In the genomic region with DNA sequence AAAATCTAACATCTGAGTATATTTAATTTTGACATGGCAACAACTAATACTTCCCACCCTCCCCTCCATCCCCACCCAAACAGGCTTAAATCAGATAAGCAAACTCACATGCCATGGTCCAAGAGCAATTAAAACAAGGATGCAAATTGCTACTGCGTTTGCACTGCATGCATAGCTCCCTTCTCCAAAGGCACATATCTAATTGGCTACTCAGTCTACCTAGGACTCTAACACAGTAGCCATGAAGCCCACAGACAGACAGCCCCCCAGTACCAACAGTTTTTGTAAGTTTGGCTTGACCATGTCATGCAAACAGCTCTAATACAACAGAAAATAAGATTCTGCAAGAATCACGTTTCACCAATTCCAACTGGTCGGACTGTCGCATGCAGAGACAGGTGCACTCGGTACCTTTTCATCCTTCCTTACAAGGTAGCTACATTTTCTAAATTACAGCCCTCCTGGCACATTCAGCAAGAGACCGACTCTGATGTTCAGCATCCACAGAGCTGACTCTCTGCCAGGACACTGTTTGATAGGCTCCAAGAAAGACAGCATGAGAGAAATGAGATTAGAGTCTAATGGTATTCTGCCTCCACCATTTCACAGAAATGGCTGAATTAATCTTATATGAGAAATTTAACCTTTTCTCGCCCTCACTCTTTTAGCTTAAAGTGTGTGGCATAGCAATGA, we compare ENCODE assay signal across 12 mouse cellular contexts. TPM values are rescaled to one million over a fixed set of nuclear protein-coding genes. Genes with fewer than 3 reads are reported as not detected.
DNase-seq lines count a peak whose midpoint lies in the region; ATAC-seq lines count a peak whose summit lies in the region.
"Had no signal": no experiment of that assay in that cellular context is flagged by ENCODE, and none has a peak within 500 bp of the region (broad histone marks: within the 10 kb centered on the region; RNA-seq: fewer than 3 reads in every experiment).

No protein-coding gene starts in this region.

- peaks cover 4% of the 10 kb centered on the region for H3K4me1 ChIP-seq in forebrain, embryonic 16.5 days (replicated peaks; ENCODE audit: control insufficient read depth, insufficient read depth, low read length)
- no peaks in the 10 kb centered on the region for H3K4me1 ChIP-seq in forebrain, embryonic 12.5 days
- H3K4me1 ChIP-seq in midbrain, embryonic 14.5 days (ENCODE audit: control insufficient read depth, insufficient read depth, low read length), result no peaks in the 10 kb centered on the region
- no peaks in the 10 kb centered on the region for H3K4me1 ChIP-seq in midbrain, embryonic 10.5 days
- H3K4me1 ChIP-seq in neural tube, embryonic 15.5 days, result peaks cover 6% of the 10 kb centered on the region; the same call in 1 of the 2 replicates
- H3K4me1 ChIP-seq: liver, embryonic 12.5 days had no signal

- no peak overlapping the region for H3K4me2 ChIP-seq in forebrain, embryonic 16.5 days (ENCODE audit: low read length)
- no peak overlapping the region for H3K4me2 ChIP-seq in forebrain, embryonic 12.5 days
- peak overlapping the region; percentile 29 for H3K4me2 ChIP-seq in midbrain, embryonic 14.5 days (ENCODE audit: low read length)
- H3K4me2 ChIP-seq in neural tube, embryonic 15.5 days, result peak overlapping the region; percentile 30
- H3K4me2 ChIP-seq: liver, embryonic 12.5 days had no signal

- no peak overlapping the region for H3K4me3 ChIP-seq in forebrain, embryonic 16.5 days (replicated peaks; ENCODE audit: low read length)
- H3K4me3 ChIP-seq in forebrain, embryonic 12.5 days (replicated peaks), result no peak overlapping the region
- H3K4me3 ChIP-seq in midbrain, embryonic 14.5 days (replicated peaks; ENCODE audit: low read depth, low read length), result peak overlapping the region; percentile 12; the same call in 1 of the 2 replicates
- H3K4me3 ChIP-seq in midbrain, embryonic 10.5 days, result no peak overlapping the region
- H3K4me3 ChIP-seq in neural tube, embryonic 15.5 days (replicated peaks), result peak overlapping the region; percentile 11; the same call in 1 of the 2 replicates
- H3K4me3 ChIP-seq: liver, embryonic 12.5 days; megakaryocyte, embryonic 14.5 days had no signal

- H3K27ac ChIP-seq in forebrain, embryonic 16.5 days (ENCODE audit: low read length), result 0 out of 2 replicates have a peak overlapping the region, but pooled peaks have one; percentile 5
- no peak overlapping the region for H3K27ac ChIP-seq in forebrain, embryonic 12.5 days
- H3K27ac ChIP-seq in midbrain, embryonic 14.5 days (replicated peaks; ENCODE audit: low read depth, low read length), result peak overlapping the region; percentile 58
- H3K27ac ChIP-seq in midbrain, embryonic 10.5 days (replicated peaks), result no peak overlapping the region
- peak overlapping the region; percentile 67 for H3K27ac ChIP-seq in neural tube, embryonic 15.5 days (replicated peaks)
- H3K27ac ChIP-seq: liver, embryonic 12.5 days had no signal

- no peak for ATAC-seq in forebrain, embryonic 16.5 days
- ATAC-seq in forebrain, embryonic 12.5 days (ENCODE audit: low FRiP score), result no peak
- ATAC-seq in midbrain, embryonic 14.5 days (ENCODE audit: low FRiP score, low TSS enrichment), result no peak
- ATAC-seq in neural tube, embryonic 15.5 days (ENCODE audit: low FRiP score), result 0 out of 2 replicates have a peak, but pooled peaks have one; percentile 55
- ATAC-seq: liver, embryonic 12.5 days had no signal

- WGBS in forebrain, embryonic 16.5 days, result 70% methylated on average over 7 of the region's 7 CpGs
- WGBS in forebrain, embryonic 12.5 days, result 84% methylated on average over 7 of the region's 7 CpGs
- 73% methylated on average over 7 of the region's 7 CpGs for WGBS in midbrain, embryonic 14.5 days
- 88% methylated on average over 7 of the region's 7 CpGs for WGBS in midbrain, embryonic 10.5 days
- 66% methylated on average over 7 of the region's 7 CpGs for WGBS in neural tube, embryonic 15.5 days

- peak; percentile 43 for DNase-seq in midbrain, embryonic 14.5 days
- no peak for DNase-seq in midbrain, embryonic 10.5 days (ENCODE audit: low spot score)
- DNase-seq in cerebellum, postnatal 14 days, result peak; percentile 59 to 72
- no peak for DNase-seq in ovary, postnatal 14 days (ENCODE audit: low spot score)
- DNase-seq: kidney, adult 18-20 months; kidney, postnatal 36 days; left cerebral cortex, postnatal 4 days had no signal

- no peak overlapping the region for H3K9ac ChIP-seq in forebrain, embryonic 16.5 days (replicated peaks; ENCODE audit: low read depth, low read length)
- H3K9ac ChIP-seq in forebrain, embryonic 12.5 days, result no peak overlapping the region
- no peak overlapping the region; the same call in 1 of the 2 replicates for H3K9ac ChIP-seq in midbrain, embryonic 14.5 days (replicated peaks; ENCODE audit: low read length)
- no peak overlapping the region for H3K9ac ChIP-seq in neural tube, embryonic 15.5 days (replicated peaks)
- H3K9ac ChIP-seq: liver, embryonic 12.5 days had no signal

- no peaks in the 10 kb centered on the region for H3K27me3 ChIP-seq in forebrain, embryonic 16.5 days (replicated peaks; ENCODE audit: control insufficient read depth, insufficient read depth, low read length)
- no peaks in the 10 kb centered on the region for H3K27me3 ChIP-seq in forebrain, embryonic 12.5 days
- H3K27me3 ChIP-seq in midbrain, embryonic 14.5 days (ENCODE audit: control insufficient read depth, insufficient read depth, low read length), result no peaks in the 10 kb centered on the region
- no peaks in the 10 kb centered on the region for H3K27me3 ChIP-seq in midbrain, embryonic 10.5 days (ENCODE audit: low read depth, poor library complexity, severe bottlenecking)
- no peaks in the 10 kb centered on the region for H3K27me3 ChIP-seq in neural tube, embryonic 15.5 days (replicated peaks)
- H3K27me3 ChIP-seq: liver, embryonic 12.5 days had no signal

- H3K9me3 ChIP-seq in forebrain, embryonic 16.5 days (ENCODE audit: control insufficient read depth, low read length), result no peaks in the 10 kb centered on the region
- no peaks in the 10 kb centered on the region for H3K9me3 ChIP-seq in forebrain, embryonic 12.5 days
- H3K9me3 ChIP-seq in midbrain, embryonic 14.5 days (ENCODE audit: control insufficient read depth, low read length), result no peaks in the 10 kb centered on the region
- H3K9me3 ChIP-seq in midbrain, embryonic 10.5 days (replicated peaks), result no peaks in the 10 kb centered on the region
- no peaks in the 10 kb centered on the region for H3K9me3 ChIP-seq in neural tube, embryonic 15.5 days (replicated peaks)
- H3K9me3 ChIP-seq: liver, embryonic 12.5 days; megakaryocyte, embryonic 14.5 days had no signal

- H3K36me3 ChIP-seq in forebrain, embryonic 16.5 days (ENCODE audit: control insufficient read depth, insufficient read depth), result no peaks in the 10 kb centered on the region
- H3K36me3 ChIP-seq in forebrain, embryonic 12.5 days (replicated peaks), result no peaks in the 10 kb centered on the region
- no peaks in the 10 kb centered on the region for H3K36me3 ChIP-seq in midbrain, embryonic 14.5 days (ENCODE audit: control insufficient read depth, insufficient read depth, low read length)
- H3K36me3 ChIP-seq in midbrain, embryonic 10.5 days, result no peaks in the 10 kb centered on the region
- no peaks in the 10 kb centered on the region for H3K36me3 ChIP-seq in neural tube, embryonic 15.5 days
- H3K36me3 ChIP-seq: liver, embryonic 12.5 days had no signal

RNA-seq across cellular contexts. Expression of gene Garnl3, which starts 44.6 kb away (rescaled TPM):
- polyA plus RNA-seq in forebrain, embryonic 16.5 days (2015; fragmentation: Nextera tagmentation; extraction: Ambion mirVana), result 26.2 and 34.5 TPM in 2 replicates
- 14.5 and 15.1 TPM in 2 replicates for polyA plus RNA-seq in forebrain, embryonic 12.5 days (2016; fragmentation: Nextera tagmentation; extraction: Ambion mirVana)
- 44.4 and 51.1 TPM in 2 replicates for polyA plus RNA-seq in midbrain, embryonic 14.5 days (2014; fragmentation: Nextera tagmentation; extraction: Ambion mirVana)
- 10.3 and 11.1 TPM in 2 replicates for polyA plus RNA-seq in midbrain, embryonic 10.5 days (2016; fragmentation: Nextera tagmentation; extraction: Ambion mirVana)
- polyA plus RNA-seq in neural tube, embryonic 15.5 days (2015; fragmentation: Nextera tagmentation; extraction: Ambion mirVana), result 49.6 and 62.3 TPM in 2 replicates

Comparison
In these comparisons a context has a peak if more than half of its experiments do, and no peak if none do; other contexts are left out.
1. H3K27ac ChIP-seq: peak in forebrain, embryonic 16.5 days (single experiment), midbrain, embryonic 14.5 days (single experiment) and neural tube, embryonic 15.5 days (single experiment); none in forebrain, embryonic 12.5 days (single experiment) and midbrain, embryonic 10.5 days (single experiment).
2. H3K4me3 ChIP-seq: peak in midbrain, embryonic 14.5 days (single experiment) and neural tube, embryonic 15.5 days (single experiment); none in forebrain, embryonic 16.5 days (single experiment), forebrain, embryonic 12.5 days (single experiment) and midbrain, embryonic 10.5 days (single experiment).
3. DNase-seq: peak in midbrain, embryonic 14.5 days (single experiment) and cerebellum, postnatal 14 days (2 of 2); none in midbrain, embryonic 10.5 days (single experiment) and ovary, postnatal 14 days (single experiment).
4. H3K4me2 ChIP-seq: peak in midbrain, embryonic 14.5 days (single experiment) and neural tube, embryonic 15.5 days (single experiment); none in forebrain, embryonic 16.5 days (single experiment) and forebrain, embryonic 12.5 days (single experiment).